In genomic region chr16:72808351-72808750, GRCm38 (mm10) we compare ENCODE assay signal across 9 mouse cellular contexts.
DNase-seq lines count a peak whose midpoint lies in the region; ATAC-seq and TF ChIP-seq lines count a peak whose summit lies in the region.
"Had no signal": no experiment of that assay in that cellular context is flagged by ENCODE, and none has a peak within 500 bp of the region (broad histone marks: within the 10 kb centered on the region; RNA-seq: fewer than 3 reads in every experiment).

No protein-coding gene starts in this region.

- intact Hi-C loops in heart, postnatal 25 days (cut with DNase I): no loop called here
- intact Hi-C loops in left cerebral cortex, adult 2 months (cut with DNase I): no loop called here

- 30% methylated on average over 10 of the region's 10 CpGs for WGBS in heart, embryonic 16.5 days
- WGBS in liver, embryonic 12.5 days (ENCODE audit: insufficient replicate concordance): 45% methylated on average over 10 of the region's 10 CpGs

- no peaks in the 10 kb centered on the region for H3K9me3 ChIP-seq in heart, embryonic 16.5 days (replicated peaks; ENCODE audit: control insufficient read depth, low read length)
- no peaks in the 10 kb centered on the region for H3K9me3 ChIP-seq in liver, embryonic 12.5 days (replicated peaks)

- no peak for TF ChIP-seq CTCF in left cerebral cortex, adult 2 months (IDR thresholded peaks at IDR 0.05)

- ATAC-seq in heart, embryonic 16.5 days (replicated peaks; ENCODE audit: extremely low read depth, insufficient read depth, low FRiP score): no peak
- no peak for ATAC-seq in liver, embryonic 12.5 days

- H3K27ac ChIP-seq in heart, embryonic 16.5 days (ENCODE audit: low read length): no peak overlapping the region
- H3K27ac ChIP-seq in liver, embryonic 12.5 days: peak overlapping the region; percentile 56; the same call in 1 of the 2 replicates
- H3K27ac ChIP-seq in left cerebral cortex, adult 2 months: no peak overlapping the region
- H3K27ac ChIP-seq: macrophage had no signal

- peak overlapping the region; percentile 42 for H3K4me3 ChIP-seq in heart, embryonic 16.5 days (ENCODE audit: low read length)
- no peak overlapping the region for H3K4me3 ChIP-seq in liver, embryonic 12.5 days
- H3K4me3 ChIP-seq in left cerebral cortex, adult 2 months: no peak overlapping the region

- H3K9ac ChIP-seq in heart, embryonic 16.5 days (ENCODE audit: low read length): 0 out of 2 replicates have a peak overlapping the region, but pooled peaks have one; percentile 43
- H3K9ac ChIP-seq in liver, embryonic 12.5 days: no peak overlapping the region

- H3K27me3 ChIP-seq in heart, embryonic 16.5 days (ENCODE audit: control insufficient read depth, insufficient read depth, low read length): no peaks in the 10 kb centered on the region
- no peaks in the 10 kb centered on the region for H3K27me3 ChIP-seq in liver, embryonic 12.5 days (replicated peaks)

- peak overlapping the region; percentile 61 for H3K4me2 ChIP-seq in heart, embryonic 16.5 days (ENCODE audit: low read depth, low read length)
- H3K4me2 ChIP-seq in liver, embryonic 12.5 days: peak overlapping the region; percentile 31

- H3K36me3 ChIP-seq in heart, embryonic 16.5 days (ENCODE audit: control insufficient read depth, insufficient read depth): no peaks in the 10 kb centered on the region
- H3K36me3 ChIP-seq in liver, embryonic 12.5 days: no peaks in the 10 kb centered on the region

- DNase-seq in heart, adult 9 months (ENCODE audit: low spot score in 2 of 2): peak; percentile 4 to 7
- no peak for DNase-seq in heart, postnatal 25 days (ENCODE audit: low spot score)
- DNase-seq in embryo, embryonic 10 days (ENCODE audit: low spot score): peak; percentile 50
- no peak for DNase-seq in left cerebral cortex, adult 2 months (ENCODE audit: extremely low spot score in 1 of 2, low spot score in 2 of 2)
- no peak for DNase-seq in frontal cortex, postnatal 10 days (ENCODE audit: low spot score in 2 of 2)
- no peak for DNase-seq in thymus, postnatal 4 days

- H3K4me1 ChIP-seq in heart, embryonic 16.5 days (ENCODE audit: control insufficient read depth, insufficient read depth, low read length): no peaks in the 10 kb centered on the region; the same call in 1 of the 2 replicates
- H3K4me1 ChIP-seq in liver, embryonic 12.5 days: 0 out of 2 replicates have a peak, but pooled peaks cover 2% of the 10 kb centered on the region

Comparison
In these comparisons a context has a peak if more than half of its experiments do, and no peak if none do; other contexts are left out.
1. DNase-seq: peak in heart, adult 9 months (2 of 2) and embryo, embryonic 10 days (single experiment); none in heart, postnatal 25 days (single experiment), left cerebral cortex, adult 2 months (0 of 2), frontal cortex, postnatal 10 days (0 of 2) and thymus, postnatal 4 days (single experiment).